Comparison of ENCODE assay signal across 8 mouse cellular contexts in the genomic region with DNA sequence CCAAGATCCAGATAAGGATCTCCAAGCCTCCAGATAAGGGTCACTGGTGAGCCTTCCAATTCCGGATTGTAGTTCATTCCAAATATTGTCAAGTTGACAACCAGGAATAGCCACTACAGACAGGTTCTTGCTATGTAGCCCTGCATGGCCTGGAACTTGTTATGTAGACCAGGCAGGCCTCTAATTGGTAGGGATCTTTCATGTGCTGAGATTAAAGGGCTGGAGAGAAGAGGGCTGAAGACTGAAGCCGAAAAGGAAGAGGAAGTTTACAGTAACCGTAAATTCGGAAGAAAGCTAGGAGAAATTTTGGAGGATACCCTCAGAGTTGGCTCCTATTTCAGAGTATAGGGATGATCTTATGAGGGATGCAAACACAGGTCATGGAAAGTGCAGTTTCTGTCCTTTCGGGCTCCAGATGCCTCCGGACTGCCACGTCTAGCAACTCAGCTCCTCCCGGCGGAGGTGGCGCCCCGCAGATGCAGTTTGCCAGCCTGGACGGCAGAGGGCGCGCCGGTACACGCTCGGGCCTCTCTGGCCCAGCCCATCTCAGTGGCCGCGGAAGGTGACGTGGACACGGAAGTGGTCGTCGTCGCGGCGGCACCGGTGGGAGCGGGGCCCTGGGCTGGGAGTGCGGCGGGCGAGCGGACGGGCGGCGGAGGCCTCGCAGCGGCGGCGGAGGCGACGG. TPM values are rescaled to one million over a fixed set of nuclear protein-coding genes. Genes with fewer than 3 reads are reported as not detected.
A peak's percentile ranks its signal among the peaks of the same experiment; 100 is the strongest.
DNase-seq lines count a peak whose midpoint lies in the region; ATAC-seq lines count a peak whose summit lies in the region.

Gene Lrrc59 (plus strand): TSS at position 569 of the 685 bp plus-strand sequence.

- peak; percentile 93 for DNase-seq in Muller cell, postnatal 12 days (ENCODE audit: inconsistent ontology term)
- DNase-seq in cerebellum, adult 9-11 months = peak; percentile 91
- peak; percentile 84 to 93 for DNase-seq in frontal cortex, postnatal 10 days (ENCODE audit: low spot score in 2 of 2)
- DNase-seq in layer of hippocampus, postnatal 14 days (ENCODE audit: low spot score in 2 of 2) = peak; percentile 94 to 95
- DNase-seq in lung, postnatal 14 days = peak; percentile 98
- peak; percentile 75 for DNase-seq in retina, adult 2 months (ENCODE audit: low read depth, low spot score)
- peak; percentile 95 to 96 for DNase-seq in thymus, postnatal 36 days

- no peaks in the 10 kb centered on the region for H3K27me3 ChIP-seq in hindbrain, embryonic 12.5 days

- H3K4me1 ChIP-seq in hindbrain, embryonic 12.5 days = peaks cover 13% of the 10 kb centered on the region

- WGBS in hindbrain, embryonic 12.5 days = 7% methylated on average over 40 of the region's 41 CpGs

- peak within 1 kb of the TSS; percentile 66 for H3K4me3 ChIP-seq in hindbrain, embryonic 12.5 days

- peaks cover 26% of the 10 kb centered on the region for H3K36me3 ChIP-seq in hindbrain, embryonic 12.5 days

- H3K9me3 ChIP-seq in hindbrain, embryonic 12.5 days (replicated peaks) = no peaks in the 10 kb centered on the region

- H3K27ac ChIP-seq in hindbrain, embryonic 12.5 days = peak within 1 kb of the TSS; percentile 19; the same call in 1 of the 2 replicates

- ATAC-seq in hindbrain, embryonic 12.5 days (ENCODE audit: low FRiP score) = peak; percentile 95

- H3K9ac ChIP-seq in hindbrain, embryonic 12.5 days = peak within 1 kb of the TSS; percentile 90

- peak within 1 kb of the TSS; percentile 88 for H3K4me2 ChIP-seq in hindbrain, embryonic 12.5 days (replicated peaks)

RNA-seq across cellular contexts. Expression of gene Lrrc59, which starts in this region (rescaled TPM):
- polyA plus RNA-seq in hindbrain, embryonic 12.5 days (2016; fragmentation: Nextera tagmentation; extraction: Ambion mirVana) = 208 and 212 TPM in 2 replicates
- 10 to 100 TPM; 74.0 to 75.1 TPM for total RNA-seq in layer of hippocampus, postnatal 14 days (2021)

Comparison
In these comparisons a context has a peak if more than half of its experiments do, and no peak if none do; other contexts are left out.
1. Peak in every context shown above with its lines: DNase-seq, ATAC-seq, H3K4me3 ChIP-seq and H3K27ac ChIP-seq.